Mouse (Mus musculus) urinary bladder, adult 18-20 months (tissue): ENCODE results near the gene Gm17409.

Experiments used
- DNase-seq, 2 experiments: peaks; one replicate each; pipeline ENCODE4 v3.0.0; 2022; ENCODE audit warnings: low spot score in 2 of 2, mixed read lengths in 2 of 2

Gene Gm17409

DNA sequence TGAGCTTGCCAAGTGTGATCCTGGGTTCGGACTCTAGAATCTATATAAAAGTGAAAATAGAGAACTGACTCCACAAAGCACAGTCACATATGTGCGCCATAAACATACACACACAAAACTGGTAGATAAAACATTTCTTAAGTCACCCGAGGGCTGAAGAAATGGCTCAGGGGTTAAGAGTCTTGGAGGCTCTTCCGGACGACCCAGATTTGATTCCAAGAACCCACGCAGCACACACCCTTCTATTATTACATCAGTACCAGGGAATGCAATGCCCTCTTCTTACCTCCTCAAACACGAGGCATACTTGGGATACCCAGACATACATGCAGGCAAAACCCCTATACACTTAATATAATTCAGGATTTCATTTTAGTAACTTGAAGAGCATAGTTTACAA lies at the start of gene Gm17409:
TSS of gene Gm17409 (plus strand) at position 301 of the 400 bp plus-strand sequence.
- no peak for DNase-seq

DNA sequence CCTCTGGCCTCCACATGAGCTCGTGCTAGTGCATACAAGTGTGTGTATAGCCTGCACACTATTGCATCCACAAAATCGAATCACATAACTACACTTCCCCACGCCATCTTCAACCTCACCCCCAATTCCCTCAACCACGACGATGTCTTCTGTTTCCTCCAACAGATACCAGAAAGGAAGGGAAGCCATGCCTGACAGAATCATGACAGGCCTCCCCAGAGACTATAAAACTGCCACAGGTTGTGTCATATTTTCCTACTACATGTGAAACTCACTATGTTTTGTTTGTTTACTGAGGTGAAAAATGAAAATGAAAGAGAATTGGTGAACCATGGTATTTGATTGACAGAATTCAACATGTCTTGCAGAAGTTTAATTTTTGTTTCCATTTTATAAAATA lies 46.6 kb upstream of the Gm17409 start:
- no peak for DNase-seq

DNA sequence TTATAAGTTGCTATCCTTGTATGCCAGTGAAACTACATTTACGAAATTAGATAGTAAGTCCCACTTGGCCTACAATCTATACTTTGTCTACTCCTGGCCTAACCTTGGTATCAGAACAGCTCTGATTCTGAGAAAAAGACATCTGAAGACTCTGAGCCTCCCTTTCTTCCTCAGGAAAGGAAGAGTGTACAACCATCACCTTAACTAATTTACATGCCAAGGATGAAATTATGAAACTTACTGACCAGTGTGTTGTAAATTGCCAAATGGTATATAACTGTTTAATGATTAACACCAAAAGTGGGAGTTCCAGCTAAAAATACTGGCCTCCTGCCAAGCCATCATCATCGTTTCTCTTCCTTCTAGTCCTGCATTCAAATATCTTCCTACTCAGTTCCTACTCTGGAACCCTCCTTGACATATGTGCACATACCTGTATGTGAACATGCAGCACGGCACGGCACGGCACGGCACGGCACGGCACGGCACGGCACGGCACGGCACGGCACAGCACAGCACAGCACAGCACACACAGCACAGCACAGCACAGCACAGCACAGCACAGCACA lies 44.4 kb upstream of the Gm17409 start:
- DNase-seq = no peak

DNA sequence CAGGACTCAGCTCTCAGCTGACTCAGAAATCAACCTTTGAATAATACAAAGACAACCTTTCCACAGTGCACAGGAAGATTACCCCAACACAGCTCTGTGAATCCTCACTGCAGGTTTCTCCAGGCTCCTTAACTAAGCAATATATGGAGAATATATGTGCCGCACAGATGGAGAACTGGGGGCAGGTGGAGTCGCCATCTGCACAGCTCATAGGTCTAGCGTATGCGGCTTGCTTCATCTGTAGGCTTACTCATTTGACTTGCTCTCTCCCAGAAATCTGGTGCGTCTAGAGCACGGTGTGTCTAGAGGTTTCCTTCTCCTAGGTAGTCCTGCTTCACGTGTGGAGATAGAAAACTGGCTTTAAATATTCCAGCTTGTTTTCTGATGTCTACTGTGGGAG lies 37.7 kb upstream of the Gm17409 start:
- no peak for DNase-seq

DNA sequence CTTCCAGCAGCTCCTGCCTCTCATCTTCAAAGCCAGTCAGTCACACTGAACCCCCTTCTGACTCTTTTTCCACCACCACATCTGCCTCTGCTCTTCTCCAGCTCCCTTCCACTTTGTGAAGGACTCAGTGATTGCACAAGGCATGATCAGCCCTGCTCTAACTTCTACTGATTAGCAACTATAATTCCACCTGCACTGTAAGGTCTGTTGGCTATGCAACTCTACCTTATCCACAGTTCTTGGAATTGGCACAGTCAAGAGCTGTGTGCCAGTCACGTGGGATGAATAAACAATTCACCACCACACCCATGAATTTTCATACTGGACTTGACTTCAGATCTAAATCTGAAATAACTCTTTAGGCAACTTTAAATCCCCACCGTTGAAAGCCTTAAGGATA lies 36.6 kb upstream of the Gm17409 start:
- DNase-seq = no peak

DNA sequence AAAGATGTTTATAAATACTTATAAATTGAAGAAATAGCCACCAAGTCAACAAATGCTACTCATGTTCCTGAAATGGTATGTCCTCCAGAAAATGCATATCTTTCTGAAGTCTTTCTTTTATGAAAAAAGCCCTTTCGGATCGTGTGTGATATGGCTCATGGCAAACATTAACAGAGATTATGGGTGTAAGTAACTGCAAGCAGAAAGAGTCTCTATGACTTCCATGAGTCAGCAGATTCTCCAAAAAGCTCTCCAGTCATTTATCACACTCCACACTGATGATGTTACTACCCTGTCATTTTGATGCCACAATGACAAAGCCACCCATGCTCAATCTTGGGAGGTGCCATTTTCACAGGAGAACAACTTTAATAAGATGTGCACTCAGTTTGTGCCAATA lies 35.5 kb upstream of the Gm17409 start:
- no peak for DNase-seq

DNA sequence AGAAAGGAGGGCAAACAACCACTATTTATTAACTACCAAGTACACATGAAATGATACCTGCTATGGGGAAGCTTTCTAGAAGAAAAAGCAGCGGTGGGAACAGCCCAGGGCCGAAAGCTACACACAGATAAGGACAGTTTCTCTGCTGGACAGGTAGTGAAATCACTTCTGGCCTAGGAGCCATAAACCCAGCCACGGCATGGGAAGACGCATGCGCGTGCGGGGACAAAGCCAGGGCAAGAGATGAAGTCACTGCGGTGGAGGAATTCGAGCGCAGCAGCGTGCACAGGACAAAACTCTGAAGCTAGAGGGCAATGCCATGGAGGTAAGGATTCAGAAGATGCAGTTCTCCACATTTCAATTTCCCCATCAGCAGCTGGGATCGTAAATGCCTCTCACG lies 34.4 kb upstream of the Gm17409 start:
- DNase-seq = no peak

DNA sequence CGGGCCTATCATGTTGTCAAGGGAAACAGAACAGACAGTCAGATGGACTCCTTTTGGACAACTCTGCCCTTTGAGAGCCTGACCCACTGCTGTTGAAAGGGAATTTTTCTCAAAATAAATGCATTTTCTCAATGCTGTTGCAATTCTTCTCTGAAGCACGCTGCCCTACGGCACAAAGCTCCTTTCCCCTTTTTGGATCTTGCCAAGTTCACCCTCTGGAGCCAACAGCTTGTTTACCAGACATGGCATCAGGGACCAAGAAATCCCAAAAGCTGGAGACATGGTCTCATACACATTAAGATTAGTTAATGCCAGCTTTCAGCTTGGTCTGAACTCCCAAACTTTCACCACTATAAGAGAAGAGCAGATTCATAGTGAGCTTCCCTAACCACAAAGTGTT lies 33.0 kb upstream of the Gm17409 start:
- DNase-seq = no peak

DNA sequence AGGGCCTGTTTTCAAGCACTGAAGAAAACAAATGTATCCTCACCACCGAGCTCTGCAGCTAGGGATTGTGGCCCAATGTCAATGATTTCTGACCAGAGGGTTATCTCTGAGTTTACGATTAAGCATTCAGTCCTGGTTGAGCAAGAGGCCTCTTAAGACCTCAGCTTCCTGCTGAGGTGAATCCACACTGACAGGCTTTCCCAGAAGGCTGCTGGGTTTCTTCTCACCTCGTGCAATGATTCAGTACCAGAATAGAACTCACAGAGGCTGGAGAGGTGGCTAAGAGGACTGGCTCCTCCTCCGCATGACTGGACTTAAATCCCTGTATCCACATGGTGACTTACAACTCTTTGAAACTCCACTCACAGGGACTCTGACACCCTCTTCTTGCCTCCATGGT lies 26.8 kb upstream of the Gm17409 start:
- no peak for DNase-seq

DNA sequence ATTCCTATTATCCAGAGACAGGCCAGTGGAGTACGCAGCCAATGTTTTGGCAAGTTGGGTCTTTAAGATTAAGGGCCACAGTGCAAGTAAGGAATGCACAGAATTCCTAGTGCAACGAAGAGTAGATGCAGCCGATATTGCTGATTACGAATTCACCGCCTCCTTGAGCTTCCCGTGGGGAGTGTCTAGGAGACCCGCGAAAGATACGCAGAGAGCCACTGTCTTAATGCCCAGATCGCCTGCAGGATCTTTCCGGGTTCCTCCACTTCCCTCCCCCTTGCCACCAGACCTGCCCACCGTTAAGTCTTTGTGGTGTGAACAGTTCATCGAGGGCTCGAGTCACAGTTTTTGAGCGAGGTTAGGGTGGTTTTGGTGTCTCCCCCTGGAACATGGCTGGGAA lies 22.9 kb upstream of the Gm17409 start:
- no peak for DNase-seq

DNA sequence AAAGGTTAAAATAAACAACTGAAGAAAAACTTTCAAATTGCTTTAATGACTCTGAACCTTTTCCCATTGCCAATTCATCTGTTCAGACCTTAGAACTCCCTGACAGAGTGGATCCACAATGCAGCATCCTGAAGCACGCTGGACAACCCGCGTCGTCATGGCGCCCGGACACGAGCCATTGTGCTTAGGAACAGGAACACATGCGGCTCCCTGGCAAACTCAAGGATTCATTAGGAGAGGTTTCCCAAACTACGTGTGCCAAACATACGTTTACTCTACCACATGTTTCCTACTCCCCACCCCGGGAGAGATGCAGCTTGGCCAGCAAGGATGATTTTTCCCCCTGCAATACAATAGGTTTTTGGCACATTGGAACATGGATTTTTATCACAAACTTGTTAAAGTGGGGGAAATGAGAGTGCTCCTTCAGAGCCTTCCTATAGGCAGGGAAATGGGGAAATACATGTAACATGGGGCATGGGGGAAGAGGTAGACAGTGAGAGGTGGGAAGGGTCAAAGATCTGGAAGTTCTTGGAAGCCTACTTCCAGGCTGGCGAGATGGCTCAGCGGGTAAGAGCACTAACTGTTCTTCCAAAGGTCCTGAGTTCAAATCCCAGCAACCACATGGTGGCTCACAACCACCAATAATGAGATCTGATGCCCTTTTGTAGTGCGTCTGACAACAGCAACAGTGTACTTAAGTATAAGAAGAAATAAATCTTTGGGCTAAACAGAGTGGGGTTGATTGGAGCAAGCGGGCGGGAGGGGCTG lies 15.6 kb upstream of the Gm17409 start:
- DNase-seq = no peak

DNA sequence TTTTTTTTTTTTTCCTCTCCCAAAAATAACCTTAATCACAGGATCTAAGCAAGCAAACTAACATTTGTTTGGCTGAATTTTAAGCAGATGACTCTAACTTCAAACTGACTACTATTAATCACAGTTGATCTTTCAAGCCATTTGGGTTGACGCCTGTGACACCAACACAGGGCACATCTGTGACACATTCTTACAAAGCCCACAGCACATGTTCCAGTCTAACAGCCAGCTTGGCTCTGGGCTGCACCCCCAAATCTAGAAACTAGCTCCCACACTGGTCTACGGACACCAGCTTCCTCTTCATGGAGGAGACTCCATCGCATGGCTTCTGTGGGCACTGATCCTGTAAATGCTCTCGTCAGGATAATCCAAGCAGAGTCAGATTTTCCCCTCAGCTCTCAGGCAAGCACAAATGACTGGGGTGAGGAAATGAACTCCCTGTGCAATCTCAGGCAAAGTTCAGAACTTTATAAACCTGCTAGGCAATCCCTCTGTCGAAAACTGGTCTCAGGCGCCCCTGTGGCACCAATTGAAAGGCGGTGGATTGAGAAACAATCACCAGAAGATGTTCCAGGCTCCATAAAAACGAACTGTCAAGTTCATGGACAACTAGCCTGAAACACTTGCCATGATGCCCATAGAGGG lies 13.0 kb upstream of the Gm17409 start:
- no peak for DNase-seq

DNA sequence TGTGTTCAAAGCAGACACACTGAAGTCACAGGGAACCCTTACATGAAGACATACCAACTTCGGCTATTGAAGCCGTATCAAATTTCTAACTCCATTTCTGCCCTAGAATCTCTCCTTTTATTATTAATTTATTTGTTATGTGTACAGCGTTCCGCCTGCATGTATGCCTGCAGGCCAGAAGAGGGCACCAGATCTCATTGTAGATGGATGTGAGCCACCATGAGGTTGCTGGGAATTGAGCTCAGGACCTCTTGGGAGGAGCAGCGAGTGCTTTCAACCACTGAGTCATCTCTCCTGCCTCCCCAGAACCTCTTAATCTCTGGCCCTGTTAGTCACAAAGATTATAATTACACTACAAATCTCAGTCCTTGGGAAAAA lies 12.4 kb upstream of the Gm17409 start:
- DNase-seq = no peak

DNA sequence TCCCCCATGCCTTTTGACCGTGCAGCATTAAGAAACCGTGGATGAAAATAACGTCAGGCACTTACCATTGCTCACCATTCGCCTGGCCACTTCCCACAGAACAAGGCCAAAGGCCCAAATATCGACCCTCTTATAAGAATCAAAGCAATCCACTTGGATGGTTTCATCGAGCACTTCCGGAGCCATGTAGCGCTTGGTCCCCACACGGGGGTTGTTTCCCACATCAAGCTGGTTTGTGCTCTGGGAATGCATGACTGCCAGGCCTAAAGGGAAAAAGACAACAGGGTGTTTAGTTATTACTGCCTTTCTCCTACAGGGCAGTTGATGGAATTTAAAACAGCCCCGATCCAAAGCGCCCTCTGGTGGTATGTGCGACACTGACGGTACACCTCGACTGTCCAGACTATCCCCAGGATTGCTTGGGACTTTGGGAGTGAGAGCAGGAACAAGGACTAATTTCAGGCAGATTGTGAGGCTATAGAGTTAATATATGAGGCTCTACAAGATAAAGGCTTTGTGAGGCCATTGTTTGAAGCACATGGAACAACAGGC lies 11.0 kb upstream of the Gm17409 start:
- no peak for DNase-seq

DNA sequence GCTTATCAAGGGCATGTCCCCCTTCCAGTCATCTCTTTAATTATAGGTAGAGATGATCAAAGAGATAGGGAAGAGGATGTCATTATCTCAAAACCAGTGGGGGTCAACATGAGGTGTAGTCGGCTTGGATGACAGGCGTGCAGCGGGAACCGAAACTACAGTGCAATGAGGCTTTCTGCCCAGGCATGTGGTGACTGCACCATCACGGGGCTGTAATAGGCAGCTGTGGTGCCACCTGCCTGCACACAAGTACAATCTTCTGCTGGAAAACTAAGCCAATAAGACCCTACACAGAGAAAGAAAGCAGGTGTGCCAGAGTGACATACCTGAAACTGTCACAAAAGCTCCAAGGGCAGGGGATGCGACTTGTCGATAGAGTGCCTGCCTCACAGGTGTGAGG lies 374 bp downstream of the Gm17409 start:
- no peak for DNase-seq

DNA sequence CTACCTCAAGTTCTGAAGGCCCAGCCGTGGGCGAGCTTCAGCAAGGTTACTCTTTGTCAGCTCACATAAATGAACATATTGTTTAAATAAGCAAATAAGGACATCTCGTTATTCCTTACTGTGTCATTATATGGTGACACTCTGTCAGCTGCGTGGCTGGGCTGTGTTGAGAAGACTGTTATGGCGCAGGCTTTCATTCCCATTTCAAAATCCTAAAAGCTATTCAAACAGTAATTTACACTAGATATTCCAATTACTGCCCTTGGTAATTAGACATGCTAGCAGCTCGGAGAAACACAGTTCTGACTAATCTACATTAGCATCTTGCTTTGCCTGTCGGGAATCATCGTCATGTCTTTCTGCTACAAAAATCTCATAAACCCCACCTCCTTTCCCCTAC lies 5.7 kb downstream of the Gm17409 start:
- DNase-seq = no peak

DNA sequence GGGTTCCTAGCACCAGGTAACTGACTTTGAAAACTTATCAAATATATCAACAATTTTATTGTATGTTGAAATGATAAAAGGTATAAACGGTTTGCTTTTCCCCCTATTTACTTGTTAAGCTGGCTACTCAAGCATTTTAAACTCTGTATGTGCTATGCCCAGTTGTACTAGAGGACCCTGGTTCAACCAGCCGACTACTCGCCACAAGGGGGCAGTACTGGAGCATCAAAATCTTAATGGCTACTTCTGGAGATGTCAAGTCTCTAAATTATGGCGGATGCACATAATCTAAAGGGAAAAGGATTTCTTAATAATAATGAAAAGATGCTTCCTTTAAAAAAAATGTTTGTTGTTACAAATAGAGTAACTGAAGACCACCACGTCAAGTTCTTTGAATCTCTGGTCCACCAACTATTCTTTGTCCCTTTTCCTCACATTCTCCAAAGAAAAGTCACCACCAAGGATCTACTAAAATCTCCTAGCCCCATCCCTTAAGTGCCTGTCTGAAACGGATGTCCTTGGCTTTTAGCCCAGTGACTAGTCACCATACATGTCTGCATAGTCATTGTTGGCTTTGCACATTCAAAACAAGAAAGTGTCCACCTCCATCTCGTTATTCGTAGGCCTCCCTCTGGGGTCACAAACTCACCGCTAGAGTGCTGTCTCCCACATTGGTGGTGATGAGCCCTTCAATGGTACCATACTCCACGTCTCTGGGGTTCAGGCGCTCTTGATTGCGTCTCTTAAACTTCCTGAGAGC lies 7.2 kb downstream of the Gm17409 start:
- DNase-seq = peak; percentile 61 to 74

DNA sequence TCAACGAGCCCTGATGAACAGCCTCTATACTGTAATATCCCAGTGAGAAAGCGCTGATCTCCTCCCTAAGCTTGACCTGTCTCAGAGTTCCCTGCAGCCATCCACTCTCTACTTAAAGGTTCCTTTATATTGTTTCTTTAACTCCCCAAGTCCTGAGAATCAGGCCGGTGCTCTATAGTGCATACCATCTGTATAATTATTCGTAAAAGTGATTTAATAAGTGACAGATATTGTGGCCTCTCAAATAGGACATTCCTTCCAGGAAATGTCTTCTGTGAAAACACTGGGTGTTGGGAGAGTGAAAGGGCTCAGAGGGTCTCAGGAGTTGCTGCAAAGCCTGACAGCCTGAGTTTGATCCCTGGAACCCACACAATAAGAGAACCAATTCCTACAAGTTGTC lies 8.2 kb downstream of the Gm17409 start:
- no peak for DNase-seq

DNA sequence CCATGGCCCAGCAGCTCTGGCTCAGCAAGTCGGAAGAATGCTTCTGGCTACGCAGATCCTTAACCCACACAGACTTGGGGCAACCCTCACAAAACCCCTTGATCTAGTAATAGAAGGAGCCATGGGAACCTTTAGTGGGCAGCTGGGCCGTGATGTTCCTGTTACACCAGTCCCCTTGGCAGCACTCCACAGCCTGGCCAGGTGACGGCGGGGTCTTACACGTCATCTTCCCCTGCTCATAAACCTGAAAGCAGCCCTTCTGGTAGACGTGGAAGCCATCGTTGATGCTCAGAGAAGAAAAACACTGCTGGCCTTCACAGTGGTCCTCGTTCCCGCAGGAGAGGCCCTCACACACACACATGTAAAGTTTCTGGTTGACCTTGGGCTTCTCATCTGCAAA lies 9.6 kb downstream of the Gm17409 start:
- no peak for DNase-seq

DNA sequence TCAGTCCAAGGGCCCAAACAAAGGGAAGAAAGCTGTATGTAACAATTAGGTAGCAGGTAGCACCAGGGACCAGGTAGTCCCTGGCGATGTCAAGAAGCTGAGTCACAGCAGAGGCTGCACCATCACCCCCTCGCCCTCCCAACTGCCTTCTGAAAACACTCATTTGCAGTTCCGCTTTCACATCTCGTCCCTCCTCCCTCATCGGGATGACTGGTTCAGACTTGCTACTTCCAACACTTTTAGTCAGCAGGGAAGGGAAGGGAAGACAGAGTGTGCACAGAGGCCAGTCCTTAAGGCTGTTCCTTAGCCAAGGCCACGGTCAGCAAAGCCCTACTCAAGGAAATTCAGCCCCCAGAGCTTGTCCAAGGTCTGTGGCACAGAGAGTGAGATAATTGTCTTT lies 10.8 kb downstream of the Gm17409 start:
- peak in 1 of 2 experiments; percentile 54 for DNase-seq

DNA sequence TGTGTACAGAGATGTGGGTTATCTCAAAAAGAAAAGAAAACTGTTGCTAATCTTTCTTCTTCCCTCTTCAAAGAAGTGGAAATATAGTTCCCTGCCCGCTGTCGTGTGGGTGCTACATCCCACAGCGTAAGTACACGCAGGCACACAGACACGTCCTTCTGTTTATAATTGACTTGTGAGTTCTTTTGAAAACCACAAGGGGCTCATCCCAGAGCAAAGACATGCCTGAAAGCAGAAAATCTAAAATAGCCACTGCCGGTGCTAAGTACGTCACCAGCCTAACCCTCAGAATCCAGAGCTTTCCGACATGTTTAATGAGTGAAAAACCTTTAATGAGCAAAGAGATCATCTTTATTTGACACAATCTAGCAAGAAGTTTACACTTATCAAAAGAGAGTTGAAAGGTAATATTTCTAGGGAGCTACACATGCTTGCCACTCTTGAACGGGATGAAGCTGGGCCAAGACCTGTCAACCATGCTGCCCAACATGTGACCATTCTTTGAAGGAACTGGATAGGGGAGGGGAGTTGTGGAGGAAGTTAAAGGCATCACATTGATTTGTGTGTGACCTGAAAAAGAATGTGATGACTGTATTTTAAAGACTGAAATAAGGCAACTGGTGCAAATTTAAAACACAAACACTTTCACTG lies 11.7 kb downstream of the Gm17409 start:
- no peak for DNase-seq
